9 mouse cellular contexts compared by ENCODE assay signal in genomic region chr2:153850351-153851029, GRCm38 (mm10). TPM values are rescaled to one million over a fixed set of nuclear protein-coding genes. Genes with fewer than 3 reads are reported as not detected.
DNase-seq lines count a peak whose midpoint lies in the region; ATAC-seq and TF ChIP-seq lines count a peak whose summit lies in the region.
"Had no signal": no experiment of that assay in that cellular context is flagged by ENCODE, and none has a peak within 500 bp of the region (broad histone marks: within the 10 kb centered on the region; RNA-seq: fewer than 3 reads in every experiment).

No protein-coding gene starts in this region.

- H3K4me2 ChIP-seq in lung, embryonic 14.5 days, result no peak overlapping the region

- no peak overlapping the region for H3K4me3 ChIP-seq in lung, embryonic 14.5 days (ENCODE audit: low read depth, low read length)
- H3K4me3 ChIP-seq in G1E (ENCODE audit: low read depth, low read length), result no peak overlapping the region
- H3K4me3 ChIP-seq in embryonic facial prominence, embryonic 10.5 days, result no peak overlapping the region

- H3K9me3 ChIP-seq in lung, embryonic 14.5 days (ENCODE audit: low read depth, low read length), result no peaks in the 10 kb centered on the region
- peaks cover 4% of the 10 kb centered on the region; the same call in 1 of the 2 replicates for H3K9me3 ChIP-seq in G1E (replicated peaks)
- H3K9me3 ChIP-seq in embryonic facial prominence, embryonic 10.5 days, result 0 out of 2 replicates have a peak, but pooled peaks cover 5% of the 10 kb centered on the region

- peak; percentile 47 for DNase-seq in cerebellum, adult 11-12 months
- DNase-seq in cerebellum, adult 8-10 months, result no peak
- DNase-seq in lung, embryonic 14.5 days, result peak; percentile 6
- no peak for DNase-seq in lung, postnatal 36 days
- peak; percentile 10 for DNase-seq in G1E (ENCODE audit: low spot score)
- peak; percentile 15 for DNase-seq in embryonic facial prominence, embryonic 10.5 days (ENCODE audit: low spot score)
- no peak for DNase-seq in heart, adult 18-20 months
- DNase-seq in frontal cortex, postnatal 10 days (ENCODE audit: low spot score in 2 of 2), result no peak

- no peaks in the 10 kb centered on the region for H3K4me1 ChIP-seq in lung, embryonic 14.5 days (ENCODE audit: insufficient read depth)
- no peaks in the 10 kb centered on the region for H3K4me1 ChIP-seq in G1E (ENCODE audit: insufficient read depth, low read depth, low read length)
- H3K4me1 ChIP-seq in embryonic facial prominence, embryonic 10.5 days, result peaks cover 9% of the 10 kb centered on the region

- TF ChIP-seq CTCF in lung, embryonic 14.5 days (IDR thresholded peaks at IDR 0.05; ENCODE audit: low read depth), result 0 out of 2 replicates have a peak, but pooled peaks have one; percentile 41
- no peak for TF ChIP-seq CTCF in G1E (IDR thresholded peaks at IDR 0.05; ENCODE audit: low read depth, low read length)

- ATAC-seq in lung, embryonic 14.5 days (ENCODE audit: insufficient read depth), result no peak
- ATAC-seq in G1E (ENCODE audit: extremely low read depth, insufficient number of reproducible peaks, low FRiP score, poor library complexity, severe bottlenecking), result no peak

- 82% methylated on average over 6 of the region's 6 CpGs for WGBS in lung, embryonic 14.5 days
- WGBS in embryonic facial prominence, embryonic 10.5 days, result 86% methylated on average over 6 of the region's 6 CpGs

- H3K27ac ChIP-seq in lung, embryonic 14.5 days (ENCODE audit: low read depth), result no peak overlapping the region
- no peak overlapping the region for H3K27ac ChIP-seq in embryonic facial prominence, embryonic 10.5 days (replicated peaks)

- no peaks in the 10 kb centered on the region for H3K27me3 ChIP-seq in lung, embryonic 14.5 days (ENCODE audit: insufficient read depth, low read length)
- H3K27me3 ChIP-seq in G1E (ENCODE audit: insufficient read depth, low read length), result peaks cover 20% of the 10 kb centered on the region; the same call in 1 of the 2 replicates
- no peaks in the 10 kb centered on the region for H3K27me3 ChIP-seq in embryonic facial prominence, embryonic 10.5 days (replicated peaks; ENCODE audit: low read depth, poor library complexity, severe bottlenecking)

- no peak overlapping the region for H3K9ac ChIP-seq in lung, embryonic 14.5 days

- H3K36me3 ChIP-seq in lung, embryonic 14.5 days (ENCODE audit: insufficient read depth), result no peaks in the 10 kb centered on the region
- no peaks in the 10 kb centered on the region for H3K36me3 ChIP-seq in G1E (replicated peaks)
- H3K36me3 ChIP-seq in embryonic facial prominence, embryonic 10.5 days (replicated peaks), result no peaks in the 10 kb centered on the region

RNA-seq across cellular contexts. Expression of gene Sun5, which starts 20.4 kb away (rescaled TPM):
- not detected in 2 replicates for polyA plus RNA-seq in lung, embryonic 14.5 days (2014; fragmentation: Nextera tagmentation; extraction: Ambion mirVana)
- not detected in 2 replicates for total RNA-seq in G1E (2014; fragmentation: Nextera tagmentation)
- not detected in 2 replicates for total RNA-seq in G1E (2017)
- not detected in 2 replicates for polyA plus RNA-seq in G1E (2012)
- not detected in 2 replicates for polyA plus RNA-seq in embryonic facial prominence, embryonic 10.5 days (2016; fragmentation: Nextera tagmentation; extraction: Ambion mirVana)
- not detected for total RNA-seq in heart, adult 18-20 months (2021)
- polyA plus RNA-seq: heart, embryonic 16.5 days had no signal

RNA-seq across cellular contexts. Expression of gene Bpifb2, which starts 24.4 kb away (rescaled TPM):
- not detected in 2 replicates for polyA plus RNA-seq in lung, embryonic 14.5 days (2014; fragmentation: Nextera tagmentation; extraction: Ambion mirVana)
- total RNA-seq in G1E (2014; fragmentation: Nextera tagmentation) (not detected in 2 replicates), G1E (2017) (not detected in 2 replicates)
- polyA plus RNA-seq in G1E (2012), result not detected in 2 replicates
- not detected in 2 replicates for polyA plus RNA-seq in embryonic facial prominence, embryonic 10.5 days (2016; fragmentation: Nextera tagmentation; extraction: Ambion mirVana)
- total RNA-seq in heart, adult 18-20 months (2021), result not detected
- polyA plus RNA-seq: heart, embryonic 16.5 days had no signal

RNA-seq across cellular contexts. Expression of gene Bpifb6, which starts 49.7 kb away (rescaled TPM):
- polyA plus RNA-seq in lung, embryonic 14.5 days (2014; fragmentation: Nextera tagmentation; extraction: Ambion mirVana), result not detected in 2 replicates
- total RNA-seq in G1E (2014; fragmentation: Nextera tagmentation) (not detected in 2 replicates), G1E (2017) (not detected in 2 replicates)
- polyA plus RNA-seq in G1E (2012), result not detected in 2 replicates
- polyA plus RNA-seq in embryonic facial prominence, embryonic 10.5 days (2016; fragmentation: Nextera tagmentation; extraction: Ambion mirVana), result not detected in 2 replicates
- not detected for total RNA-seq in heart, adult 18-20 months (2021)
- polyA plus RNA-seq: heart, embryonic 16.5 days had no signal

Comparison
In these comparisons a context has a peak if more than half of its experiments do, and no peak if none do; other contexts are left out.
1. DNase-seq: peak in cerebellum, adult 11-12 months (single experiment), lung, embryonic 14.5 days (single experiment), G1E (single experiment) and embryonic facial prominence, embryonic 10.5 days (single experiment); none in cerebellum, adult 8-10 months (single experiment), lung, postnatal 36 days (single experiment), heart, adult 18-20 months (0 of 2) and frontal cortex, postnatal 10 days (0 of 2).